Mouse (Mus musculus) kidney, adult 2 months (tissue): ENCODE measurements around the gene Aes.

Source experiments
- CTCF ChIP-seq: fragments of 200-500 bp; conservative IDR thresholded peaks from 2 replicates; pipeline ENCODE4 v1.5.1; 2011; ENCODE audit warnings: low read depth, mild to moderate bottlenecking, control low read depth, low read length, moderate library complexity, mixed read lengths; ENCODE audit not compliant: insufficient read depth, insufficient read length
- POLR2A ChIP-seq: fragments of 200-500 bp; IDR thresholded peaks from one replicate; pipeline ENCODE4 v1.6.1; 2011; ENCODE audit warnings: low read depth, low read length, control low read depth

- peak; percentile 26; the same call in 1 of the 2 replicates for TF ChIP-seq CTCF
- no peak for TF ChIP-seq POLR2A
Measured at GRCm38 (mm10) chr10:81580441-81581070, 21.3 kb downstream of the Aes start.
